Mouse (Mus musculus) MEL (cell line): ENCODE measurements around the gene Fbxo30. TPM values are rescaled to one million over a fixed set of nuclear protein-coding genes. Genes with fewer than 3 reads are reported as not detected.

Experiments used
- DNase-seq: peaks from one replicate; pipeline ENCODE4 v3.0.0; 2011; ENCODE audit warnings: low read depth, low spot score
- H3K27ac ChIP-seq: 2 replicates; pipeline ENCODE4 v1.5.1; 2012; ENCODE audit warnings: low read depth, mild to moderate bottlenecking, control low read depth, low read length, moderate library complexity; ENCODE audit not compliant: control insufficient read depth
- H3K27me3 ChIP-seq, 2 experiments: fragments of 150-350 bp in 1 of 2; sonication (generic) in 1 of 2; 2 replicates each; pipeline ENCODE4 v1.6.1; 2012; ENCODE audit warnings: low read length in 2 of 2, mild to moderate bottlenecking in 2 of 2, improper control_type of control experiment in 1 of 2, moderate library complexity in 1 of 2; ENCODE audit not compliant: insufficient read depth in 2 of 2, control insufficient read depth in 1 of 2
- H3K36me3 ChIP-seq, 2 experiments: 2 replicates each; pipeline ENCODE4 v1.6.1; 2012 to 2014; ENCODE audit warnings: low read length in 2 of 2, improper control_type of control experiment in 1 of 2, inconsistent platforms in 1 of 2, mild to moderate bottlenecking in 1 of 2; ENCODE audit not compliant: insufficient read depth in 2 of 2, control insufficient read depth in 1 of 2
- H3K4me1 ChIP-seq, 2 experiments: fragments of 150-350 bp in 1 of 2; sonication (generic) in 1 of 2; 2 replicates each; pipeline ENCODE4 v1.6.1; 2012; ENCODE audit warnings: low read length in 2 of 2, improper control_type of control experiment in 1 of 2, mild to moderate bottlenecking in 1 of 2; ENCODE audit not compliant: insufficient read depth in 2 of 2, control insufficient read depth in 1 of 2
- H3K4me3 ChIP-seq, 2 experiments: fragments of 150-350 bp in 1 of 2; sonication (generic) in 1 of 2; 2 replicates each; pipeline ENCODE4 v1.5.1; 2012; ENCODE audit warnings: low read depth in 2 of 2, low read length in 2 of 2, mild to moderate bottlenecking in 2 of 2, moderate library complexity in 2 of 2, control low read depth in 1 of 2, improper control_type of control experiment in 1 of 2; ENCODE audit not compliant: control insufficient read depth in 1 of 2, insufficient read depth in 1 of 2
- H3K79me2 ChIP-seq: 2 replicates; pipeline ENCODE4 v1.6.1; 2012; ENCODE audit warnings: mild to moderate bottlenecking, low read length, moderate library complexity; ENCODE audit not compliant: control insufficient read depth, poor library complexity, insufficient read depth
- H3K9ac ChIP-seq: 2 replicates; pipeline ENCODE4 v1.6.1; 2012; ENCODE audit warnings: low read depth, mild to moderate bottlenecking, control low read depth, low read length, moderate library complexity; ENCODE audit not compliant: control insufficient read depth, poor library complexity, severe bottlenecking
- H3K9me3 ChIP-seq: fragments of 150-350 bp; sonication (generic); replicated peaks from 2 replicates; pipeline ENCODE4 v1.6.1; 2012; ENCODE audit warnings: mild to moderate bottlenecking, low read length, improper control_type of control experiment, moderate library complexity; ENCODE audit not compliant: insufficient read depth
- CHD1 ChIP-seq: IDR thresholded peaks from 2 replicates; pipeline ENCODE4 v1.6.1; 2012; ENCODE audit warnings: low read depth, mild to moderate bottlenecking, inconsistent platforms, low read length, improper control_type of control experiment
- ELF1 ChIP-seq: IDR thresholded peaks from 2 replicates; pipeline ENCODE4 v1.6.1; 2014; ENCODE audit warnings: low read depth, mild to moderate bottlenecking, inconsistent platforms, low read length, improper control_type of control experiment, moderate library complexity
- ETS1 ChIP-seq: IDR thresholded peaks from 2 replicates; pipeline ENCODE4 v1.6.1; 2012; ENCODE audit warnings: low read depth, mild to moderate bottlenecking, inconsistent platforms, low read length, improper control_type of control experiment, moderate library complexity
- JUND ChIP-seq: IDR thresholded peaks from 2 replicates; pipeline ENCODE4 v1.6.1; 2011; ENCODE audit warnings: low read depth, mild to moderate bottlenecking, improper control_type of control experiment, low read length
- MAFK ChIP-seq: IDR thresholded peaks from 2 replicates; pipeline ENCODE4 v1.6.1; 2011; ENCODE audit warnings: low read depth, mild to moderate bottlenecking, low read length, improper control_type of control experiment, borderline replicate concordance
- MEF2A ChIP-seq: IDR thresholded peaks from 2 replicates; pipeline ENCODE4 v1.6.1; 2014; ENCODE audit warnings: low read depth, mild to moderate bottlenecking, inconsistent platforms, low read length, improper control_type of control experiment; ENCODE audit not compliant: poor library complexity, insufficient replicate concordance, severe bottlenecking; ENCODE audit errors: extremely low read depth
- MYC ChIP-seq: IDR thresholded peaks from 2 replicates; pipeline ENCODE4 v1.6.1; 2011; ENCODE audit warnings: low read depth, mild to moderate bottlenecking, low read length, improper control_type of control experiment, moderate library complexity
- POLR2AphosphoS2 ChIP-seq: IDR thresholded peaks from 2 replicates; pipeline ENCODE4 v1.6.1; 2011; ENCODE audit warnings: low read length, improper control_type of control experiment
- RAD21 ChIP-seq: IDR thresholded peaks from 2 replicates; pipeline ENCODE4 v1.6.1; 2011; ENCODE audit warnings: mild to moderate bottlenecking, low read depth, low read length, improper control_type of control experiment
- RCOR1 ChIP-seq: IDR thresholded peaks from 2 replicates; pipeline ENCODE4 v1.6.1; 2012; ENCODE audit warnings: low read depth, mild to moderate bottlenecking, inconsistent platforms, low read length, improper control_type of control experiment
- SMC3 ChIP-seq: IDR thresholded peaks from 2 replicates; pipeline ENCODE4 v1.6.1; 2011; ENCODE audit warnings: low read depth, low read length, improper control_type of control experiment
- TAL1 ChIP-seq: IDR thresholded peaks from 2 replicates; pipeline ENCODE4 v1.6.1; 2012; ENCODE audit warnings: mild to moderate bottlenecking, inconsistent platforms, low read length, moderate library complexity, mixed read lengths
- TCF12 ChIP-seq: IDR thresholded peaks from 2 replicates; pipeline ENCODE4 v1.6.1; 2014; ENCODE audit warnings: low read depth, mild to moderate bottlenecking, inconsistent platforms, low read length, improper control_type of control experiment, moderate library complexity
- UBTF ChIP-seq: IDR thresholded peaks from 2 replicates; pipeline ENCODE4 v1.6.1; 2012; ENCODE audit warnings: low read depth, mild to moderate bottlenecking, inconsistent platforms, low read length, improper control_type of control experiment, moderate library complexity, borderline replicate concordance; ENCODE audit not compliant: insufficient read depth
- USF1 ChIP-seq: IDR thresholded peaks from 2 replicates; pipeline ENCODE4 v1.6.1; 2014; ENCODE audit warnings: low read depth, mild to moderate bottlenecking, inconsistent platforms, low read length, improper control_type of control experiment, moderate library complexity
- ZKSCAN1 ChIP-seq: IDR thresholded peaks from 2 replicates; pipeline ENCODE4 v1.6.1; 2012; ENCODE audit warnings: low read depth, mild to moderate bottlenecking, inconsistent platforms, low read length, improper control_type of control experiment, moderate library complexity
- ZMIZ1 ChIP-seq: IDR thresholded peaks from 2 replicates; pipeline ENCODE4 v1.6.1; 2012; ENCODE audit warnings: low read depth, mild to moderate bottlenecking, inconsistent platforms, low read length, improper control_type of control experiment, moderate library complexity
- polyA plus RNA-seq, 2 experiments: library from polyadenylated mRNA; stranded (reverse) in 1 of 2; unstranded in 1 of 2; fragments of >175 nt in 1 of 2; fragments of >200 nt in 1 of 2; gene quantifications; 2 replicates each; pipeline versions ENCODE4 v1.2.1 to v1.2.4; 2012; ENCODE audit warnings: low replicate concordance in 2 of 2, low read depth in 1 of 2; ENCODE audit not compliant: insufficient read length in 2 of 2, insufficient read depth in 1 of 2, missing spikeins in 1 of 2
- total RNA-seq: library from RNA; depleted of rRNA; stranded (reverse); fragments of 300-350 nt; gene quantifications from 2 replicates; pipeline ENCODE4 v1.2.3, GENCODE M21; 2012

Fbxo30 gene
- total and polyA plus RNA-seq, 3 experiments, result 10.1 to 10.8 TPM; not detected in 1

DNA sequence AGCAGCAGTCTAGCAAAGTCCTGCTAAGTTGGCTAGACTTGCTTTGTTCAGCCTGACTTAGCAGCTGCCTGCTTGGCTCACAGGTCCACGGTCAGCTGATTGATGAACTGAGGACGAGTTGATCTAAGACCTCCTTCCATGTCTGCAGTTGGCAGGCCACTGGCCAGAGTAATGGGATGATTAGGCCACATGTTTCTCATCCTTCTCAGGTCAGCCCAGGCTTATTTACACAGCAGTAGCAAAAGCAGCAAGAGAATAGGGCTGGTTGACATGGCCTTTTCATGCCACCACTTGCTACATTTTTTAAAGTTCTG lies 24.9 kb downstream of the Fbxo30 start:
- DNase-seq, result no peak
- Histone ChIP-seq H3K4me3 (no peak overlapping the region), H3K27me3 (no peaks in the 10 kb centered on the region), H3K27ac (no peak overlapping the region), H3K79me2 (0 out of 2 replicates have a peak, but pooled peaks cover 1% of the 10 kb centered on the region), H3K9ac (no peak overlapping the region), H3K9me3 (no peaks in the 10 kb centered on the region), H3K4me1 (peaks cover 10 to 11% of the 10 kb centered on the region in 2 experiments), H3K36me3 (peaks cover 0 to 20% of the 10 kb centered on the region in 2 experiments; a peak in 3 of 4 replicates)
- no peak for TF ChIP-seq MEF2A
- 0 out of 2 replicates have a peak, but pooled peaks have one; percentile 19 for TF ChIP-seq POLR2AphosphoS2

DNA sequence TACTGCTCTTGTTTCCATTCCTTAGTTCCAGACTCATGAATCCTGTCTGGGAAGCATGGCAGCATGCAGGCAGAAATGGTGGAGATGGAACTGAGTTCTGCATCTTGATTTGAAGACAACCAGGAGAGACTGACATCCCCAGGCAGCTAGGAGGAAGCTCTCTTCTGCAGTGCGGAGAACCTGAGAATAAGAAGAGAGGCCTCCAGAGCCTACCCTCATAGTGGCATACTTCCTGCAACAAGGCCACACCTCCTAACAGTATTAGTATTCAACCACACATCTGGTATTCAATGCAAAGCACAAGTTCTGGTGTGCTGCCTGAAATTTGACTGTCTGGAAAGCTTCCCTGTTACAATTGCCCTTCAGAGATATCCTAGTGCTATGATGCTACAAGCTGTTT lies 28.7 kb downstream of the Fbxo30 start:
- 0 out of 2 replicates have a peak, but pooled peaks cover 1% of the 10 kb centered on the region for H3K79me2 ChIP-seq
- TF ChIP-seq RAD21 (no peak), TAL1 (no peak), MYC (no peak), RCOR1 (no peak), ZKSCAN1 (no peak), MEF2A (no peak), SMC3 (no peak), ETS1 (no peak), TCF12 (no peak), USF1 (no peak), JUND (no peak), ZMIZ1 (no peak), CHD1 (no peak), POLR2AphosphoS2 (no peak), MAFK (no peak), ELF1 (no peak), UBTF (no peak)
- H3K27ac ChIP-seq, result no peak overlapping the region
- H3K27me3 ChIP-seq, result no peaks in the 10 kb centered on the region
- no peak overlapping the region for H3K4me3 ChIP-seq
- H3K36me3 ChIP-seq, result peaks cover 0 to 20% of the 10 kb centered on the region in 2 experiments; a peak in 3 of 4 replicates
- peaks cover 10 to 11% of the 10 kb centered on the region in 2 experiments for H3K4me1 ChIP-seq
- H3K9ac ChIP-seq, result no peak overlapping the region
- H3K9me3 ChIP-seq, result no peaks in the 10 kb centered on the region
- peak; percentile 28 for DNase-seq
